Mouse (Mus musculus) midbrain, postnatal 0 days (tissue): ENCODE data around the gene Dnajc3. TPM values are rescaled to one million over a fixed set of nuclear protein-coding genes. Genes with fewer than 3 reads are reported as not detected.

Experiments
- ATAC-seq: fragments of 200-750 bp; cut with Nextera tagmentation; 2 replicates; pipeline ENCODE4 v1.8.0; 2017; ENCODE audit warnings: moderate number of reproducible peaks, mild to moderate bottlenecking, moderate TSS enrichment, moderate library complexity; ENCODE audit not compliant: low FRiP score
- DNase-seq: peaks from one replicate; pipeline ENCODE4 v3.0.0-alpha.2; 2015; ENCODE audit warnings: low spot score
- H3K27ac ChIP-seq: fragments of 300-500 bp; sonication (generic); 2 replicates; pipeline ENCODE4 v1.5.1; 2014; ENCODE audit warnings: low read depth, mild to moderate bottlenecking, low read length, mixed read lengths
- H3K27me3 ChIP-seq: fragments of 300-500 bp; sonication (generic); 2 replicates; pipeline ENCODE4 v1.6.1; 2014; ENCODE audit warnings: low read length, control low read depth, mixed read lengths; ENCODE audit not compliant: insufficient read depth
- H3K36me3 ChIP-seq: fragments of 300-500 bp; sonication (generic); 2 replicates; pipeline ENCODE4 v1.6.1; 2014; ENCODE audit warnings: low read length, control low read depth, mixed read lengths; ENCODE audit not compliant: insufficient read depth
- H3K4me1 ChIP-seq: fragments of 300-500 bp; sonication (generic); 2 replicates; pipeline ENCODE4 v1.6.1; 2014; ENCODE audit warnings: mild to moderate bottlenecking, control low read depth, antibody characterized with exemption, low read length, mixed read lengths; ENCODE audit not compliant: insufficient read depth
- H3K4me2 ChIP-seq: fragments of 300-500 bp; sonication (generic); 2 replicates; pipeline ENCODE4 v1.6.1; 2014; ENCODE audit warnings: low read depth, mild to moderate bottlenecking, low read length, mixed read lengths; ENCODE audit not compliant: poor library complexity, severe bottlenecking
- H3K4me3 ChIP-seq: fragments of 300-500 bp; sonication (generic); 2 replicates; pipeline ENCODE4 v1.5.1; 2014; ENCODE audit warnings: low read depth, mild to moderate bottlenecking, low read length, moderate library complexity
- H3K9ac ChIP-seq: fragments of 300-500 bp; sonication (generic); replicated peaks from 2 replicates; pipeline ENCODE4 v1.6.1; 2014; ENCODE audit warnings: mild to moderate bottlenecking, low read length, moderate library complexity, mixed read lengths; ENCODE audit not compliant: poor library complexity, severe bottlenecking
- H3K9me3 ChIP-seq: fragments of 300-500 bp; sonication (generic); 2 replicates; pipeline ENCODE4 v1.6.1; 2016; ENCODE audit warnings: low read length, control low read depth
- CTCF ChIP-seq: IDR thresholded peaks from 2 replicates; pipeline ENCODE4 v1.5.1; 2016; ENCODE audit warnings: antibody characterized with exemption, mild to moderate bottlenecking
- WGBS: fragments of 180-500 bp; shearing (Covaris S2); extraction: QIAGEN DNeasy Blood & Tissue Kit; methylation state at CpG from one replicate; pipeline ENCODE4 v1.1.7; 2014; 5-methylcytosine and 5-hydroxymethylcytosine counted together
- polyA plus RNA-seq: library from polyadenylated mRNA; unstranded; fragments of >200 nt; fragmentation: Nextera tagmentation; extraction: Ambion mirVana; gene quantifications from 2 replicates; pipeline ENCODE4 v1.2.1, GENCODE M21; 2015
- total RNA-seq: library from RNA; depleted of rRNA; stranded (reverse); fragments of >200 nt; gene quantifications from 2 replicates; pipeline ENCODE4 v1.2.3, GENCODE M21; 2014

Gene Dnajc3
- total and polyA plus RNA-seq, 2 experiments from 2014 or later = 19.9 to 22.0 TPM

- Histone ChIP-seq H3K36me3 (peaks cover 16% of the 10 kb centered on the region), H3K27me3 (no peaks in the 10 kb centered on the region), H3K4me2 (no peak overlapping the region), H3K4me3 (no peak overlapping the region), H3K4me1 (no peaks in the 10 kb centered on the region), H3K9ac (no peak overlapping the region), H3K27ac (no peak overlapping the region), H3K9me3 (no peaks in the 10 kb centered on the region)
- TF ChIP-seq CTCF = no peak
- no peak for DNase-seq
- no peak for ATAC-seq
Measured at GRCm38 (mm10) chr14:118983396-118983795, 45.6 kb downstream of the Dnajc3 start.

DNA sequence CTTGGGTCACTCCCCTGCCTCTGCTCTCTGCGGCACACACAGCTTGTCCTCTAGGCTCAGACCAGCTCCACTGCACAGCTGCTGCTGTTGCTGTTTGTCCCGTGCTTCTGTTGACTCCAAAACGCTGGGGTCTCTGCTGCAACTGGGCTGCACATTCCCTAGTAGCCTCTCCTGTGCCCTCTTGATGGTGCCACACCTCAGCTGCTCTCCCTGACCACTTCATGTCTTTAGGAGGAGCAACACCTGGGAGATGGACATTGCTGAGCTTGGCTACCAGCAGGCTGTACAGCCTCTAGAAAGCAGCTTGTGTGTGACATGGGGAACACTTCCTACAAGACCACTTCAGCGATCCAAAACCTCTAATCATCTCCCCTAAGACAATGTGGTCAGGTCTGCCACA, 46.4 kb downstream of the Dnajc3 start:
- H3K4me1 ChIP-seq = no peaks in the 10 kb centered on the region
- no peak for TF ChIP-seq CTCF
- H3K27me3 ChIP-seq = no peaks in the 10 kb centered on the region
- no peaks in the 10 kb centered on the region for H3K9me3 ChIP-seq
- H3K27ac ChIP-seq = no peak overlapping the region
- no peak overlapping the region for H3K4me3 ChIP-seq
- H3K9ac ChIP-seq = no peak overlapping the region
- DNase-seq (no peak), ATAC-seq (no peak)
- H3K4me2 ChIP-seq = no peak overlapping the region
- H3K36me3 ChIP-seq = peaks cover 11% of the 10 kb centered on the region
- WGBS = 89% methylated on average over 4 of the region's 4 CpGs

DNA sequence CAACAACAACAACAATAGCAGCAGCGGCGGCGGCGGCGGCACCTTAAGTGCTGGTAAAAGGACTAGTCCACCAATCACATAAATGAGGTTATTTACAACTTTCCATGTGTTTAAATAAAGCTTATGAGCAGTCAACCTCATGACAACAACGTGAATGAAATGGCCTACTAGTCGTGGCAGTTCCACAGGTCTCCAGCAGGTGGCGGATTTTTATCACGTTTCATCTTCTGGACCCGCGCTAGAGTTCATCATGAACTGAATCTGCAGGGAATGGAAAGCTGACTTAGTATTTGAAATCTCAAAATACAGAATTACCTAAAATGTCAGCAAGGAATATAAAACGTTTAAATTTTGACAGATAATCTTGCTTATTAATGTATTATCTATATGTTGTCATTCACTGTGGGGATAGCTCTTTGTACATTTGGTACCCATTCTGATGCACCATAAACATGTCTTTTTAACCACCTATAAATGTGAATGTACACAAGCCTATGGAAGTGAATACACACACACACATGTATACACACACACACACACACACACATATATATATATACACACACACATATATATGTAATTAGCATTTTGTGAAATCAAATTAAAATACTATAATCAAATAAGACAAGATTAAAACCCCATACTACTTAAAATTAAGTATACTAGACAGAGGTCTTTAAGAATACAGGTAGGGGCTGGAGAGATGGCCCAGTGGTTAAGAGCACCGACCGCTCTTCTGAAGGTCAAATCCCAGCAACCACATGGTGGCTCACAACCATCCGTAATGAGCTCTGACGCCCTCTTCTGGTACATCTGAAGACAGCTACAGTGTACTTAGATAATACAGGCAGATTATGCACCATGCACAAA, 49.1 kb downstream of the Dnajc3 start:
- H3K36me3 ChIP-seq = peaks cover 4% of the 10 kb centered on the region
- peak; percentile 20; the same call in 1 of the 2 replicates for ATAC-seq
- no peak overlapping the region for H3K27ac ChIP-seq
- H3K4me2 ChIP-seq = no peak overlapping the region
- peak; percentile 85 for DNase-seq
- TF ChIP-seq CTCF = peak; percentile 91
- H3K27me3 ChIP-seq = no peaks in the 10 kb centered on the region
- no peak overlapping the region for H3K9ac ChIP-seq
- H3K4me1 ChIP-seq = no peaks in the 10 kb centered on the region
- H3K4me3 ChIP-seq = no peak overlapping the region
- 39% methylated on average over 16 of the region's 16 CpGs for WGBS
- H3K9me3 ChIP-seq = no peaks in the 10 kb centered on the region

- no peak overlapping the region for H3K4me3 ChIP-seq
- ATAC-seq = 0 out of 2 replicates have a peak, but pooled peaks have one; percentile 11
- no peak overlapping the region for H3K9ac ChIP-seq
- H3K36me3 ChIP-seq = peaks cover 5% of the 10 kb centered on the region
- no peaks in the 10 kb centered on the region for H3K4me1 ChIP-seq
- no peak for TF ChIP-seq CTCF
- DNase-seq = no peak
- H3K27ac ChIP-seq = no peak overlapping the region
- H3K9me3 ChIP-seq = no peaks in the 10 kb centered on the region
- WGBS = 63% methylated on average over 13 of the region's 13 CpGs
- H3K27me3 ChIP-seq = no peaks in the 10 kb centered on the region
- H3K4me2 ChIP-seq = no peak overlapping the region
Measured at GRCm38 (mm10) chr14:118987523-118988496, 50.0 kb downstream of the Dnajc3 start.

DNA sequence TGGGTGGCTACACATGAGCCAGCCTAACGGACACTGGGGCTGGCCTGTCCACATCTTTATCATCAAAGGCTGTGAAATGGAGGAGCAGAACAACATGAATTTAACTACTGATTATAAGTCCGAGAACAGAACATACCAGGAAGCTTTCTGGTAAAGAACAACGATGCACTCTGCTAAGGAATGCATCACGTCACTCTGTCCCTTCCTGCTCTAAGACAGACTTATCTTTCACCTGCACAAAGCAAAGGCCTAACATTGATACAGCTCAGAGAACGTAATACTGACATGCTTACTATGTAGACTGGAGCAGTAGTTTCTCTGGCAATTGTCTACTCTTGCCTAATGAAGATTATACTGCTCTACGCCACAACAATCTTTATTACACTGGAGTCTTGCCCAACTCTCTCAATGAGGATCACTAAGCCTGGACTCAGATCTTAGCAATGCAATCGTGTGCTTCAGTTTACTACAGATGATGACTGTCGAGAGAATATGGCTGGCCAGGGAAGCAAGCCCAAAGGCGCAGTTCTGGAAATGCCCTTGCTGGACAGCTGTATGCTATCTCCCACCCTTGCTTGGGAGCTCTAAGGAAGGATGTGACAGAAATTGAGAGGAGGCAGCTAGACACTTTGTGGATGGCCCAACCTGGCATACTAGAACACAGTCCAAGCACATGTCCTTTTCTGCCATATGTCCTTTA, 57.6 kb downstream of the Dnajc3 start:
- 92% methylated on average over 9 of the region's 9 CpGs for WGBS
- Histone ChIP-seq H3K9me3 (no peaks in the 10 kb centered on the region), H3K9ac (no peak overlapping the region), H3K4me1 (no peaks in the 10 kb centered on the region), H3K36me3 (peaks cover 35% of the 10 kb centered on the region), H3K27ac (no peak overlapping the region), H3K4me2 (no peak overlapping the region), H3K4me3 (no peak overlapping the region), H3K27me3 (no peaks in the 10 kb centered on the region)
- no peak for TF ChIP-seq CTCF
- ATAC-seq = no peak
- DNase-seq = no peak
